Mouse (Mus musculus) myocyte (in vitro differentiated cells): ENCODE results near the gene Dctpp1.

Experiments
- CEBPB ChIP-seq: IDR thresholded peaks from 2 replicates; pipeline ENCODE4 v1.6.1; 2011; ENCODE audit warnings: mild to moderate bottlenecking, moderate library complexity; ENCODE audit not compliant: poor library complexity, insufficient read depth, severe bottlenecking
- E2F4 ChIP-seq: IDR thresholded peaks from one replicate; pipeline ENCODE4 v1.6.1; 2011; ENCODE audit warnings: mild to moderate bottlenecking, control low read depth, moderate library complexity; ENCODE audit not compliant: insufficient read depth
- MAX ChIP-seq: IDR thresholded peaks from one replicate; pipeline ENCODE4 v1.6.1; 2011; ENCODE audit warnings: low read depth, mild to moderate bottlenecking, control low read depth
- MYOG ChIP-seq, 3 experiments: IDR thresholded peaks; one replicate each; pipeline ENCODE4 v1.6.1; 2011; ENCODE audit warnings: control low read depth in 2 of 3, low read depth in 2 of 3, mild to moderate bottlenecking in 2 of 3; ENCODE audit not compliant: insufficient read length in 2 of 3, control insufficient read depth in 1 of 3, insufficient read depth in 1 of 3
- POLR2A ChIP-seq: IDR thresholded peaks from one replicate; pipeline ENCODE4 v1.6.1; 2011; ENCODE audit warnings: low read depth, mild to moderate bottlenecking, control low read depth, moderate library complexity; ENCODE audit not compliant: insufficient read length
- POLR2AphosphoS2 ChIP-seq: IDR thresholded peaks from one replicate; pipeline ENCODE4 v1.6.1; 2011; ENCODE audit warnings: low read depth, control low read depth; ENCODE audit not compliant: insufficient read length

DNA sequence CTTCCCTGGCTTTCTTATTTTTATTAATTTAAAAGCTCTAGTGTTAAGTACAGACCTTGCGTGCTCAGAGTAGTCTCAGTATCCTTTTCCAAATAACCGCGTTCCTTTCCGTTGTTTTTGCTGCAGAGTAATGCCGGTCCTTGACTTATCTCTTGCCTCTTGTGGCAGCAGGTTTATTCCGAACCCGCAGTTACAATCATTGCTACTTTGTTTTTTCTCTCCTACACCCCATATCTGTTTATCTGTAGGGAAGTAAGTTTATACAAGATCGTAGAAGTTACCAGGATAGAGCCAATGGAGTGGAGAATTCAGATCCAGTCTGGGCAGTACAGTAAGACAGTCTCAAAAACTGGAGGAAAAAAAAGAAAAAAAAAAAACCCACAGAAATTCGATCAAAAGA is 26.7 kb downstream of the Dctpp1 start:
- TF ChIP-seq E2F4 = no peak
- TF ChIP-seq POLR2A = no peak
- no peak for TF ChIP-seq MAX
- no peak for TF ChIP-seq POLR2AphosphoS2
- no peak for TF ChIP-seq MYOG (IDR thresholded peaks at IDR 0.05; ENCODE audit: control insufficient read depth in 1 of 3, insufficient read depth in 1 of 3, insufficient read length in 2 of 3, low read depth in 2 of 3)
- TF ChIP-seq CEBPB = no peak
